Mouse (Mus musculus): ENCODE data around the gene Olfr1116.
"Not testable (repeated sequence)": the region's sequence is repeated elsewhere in the genome, so short reads cannot be mapped to it uniquely, and the experiment has no call there.

Gene Olfr1116

DNA sequence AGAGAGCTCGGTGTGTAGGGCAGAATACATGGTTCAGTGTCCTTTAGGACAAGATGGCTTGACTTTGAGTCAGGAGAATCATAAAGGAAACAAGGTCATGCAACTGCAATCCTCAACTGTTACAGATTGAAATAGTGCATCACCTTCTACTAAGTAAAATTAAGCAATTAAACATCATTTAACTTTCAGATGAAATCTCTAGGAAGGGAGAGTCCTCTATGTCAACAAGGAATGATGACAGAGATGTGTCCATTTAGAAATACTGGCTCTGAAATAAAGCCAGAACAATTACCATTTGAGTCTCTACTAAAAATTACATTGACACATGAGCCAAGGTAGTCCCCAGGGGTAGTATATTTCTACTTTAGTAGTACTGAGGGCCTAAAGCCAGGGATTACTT, at the start of gene Olfr1116:
TSS of gene Olfr1116 (plus strand) at position 301 of the 400 bp plus-strand sequence.
- no peak for DNase-seq (ENCODE audit: low read depth)

DNA sequence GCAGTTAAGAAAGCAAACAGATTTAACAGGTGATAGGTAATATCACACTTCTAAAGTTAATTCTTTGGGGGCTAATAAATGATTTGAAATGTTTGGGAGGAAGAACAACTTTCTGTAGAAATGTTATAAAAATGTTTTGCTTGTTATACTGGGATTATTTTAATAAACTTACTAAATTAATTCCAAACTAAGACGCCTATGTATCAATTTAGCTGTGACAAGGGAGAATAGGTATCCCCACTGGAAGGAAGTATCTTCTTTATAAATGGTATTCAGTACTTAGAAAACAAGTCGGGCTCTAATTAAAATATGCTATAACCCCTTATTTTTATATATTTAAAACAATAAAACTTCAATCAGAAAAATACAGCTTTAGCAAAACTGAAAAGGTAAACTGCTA, 19.6 kb upstream of the Olfr1116 start, which contains the start of gene Olfr1115:
TSS of gene Olfr1115 (plus strand) at position 301 of the 400 bp plus-strand sequence.
- no peak for DNase-seq (ENCODE audit: low read depth)

DNA sequence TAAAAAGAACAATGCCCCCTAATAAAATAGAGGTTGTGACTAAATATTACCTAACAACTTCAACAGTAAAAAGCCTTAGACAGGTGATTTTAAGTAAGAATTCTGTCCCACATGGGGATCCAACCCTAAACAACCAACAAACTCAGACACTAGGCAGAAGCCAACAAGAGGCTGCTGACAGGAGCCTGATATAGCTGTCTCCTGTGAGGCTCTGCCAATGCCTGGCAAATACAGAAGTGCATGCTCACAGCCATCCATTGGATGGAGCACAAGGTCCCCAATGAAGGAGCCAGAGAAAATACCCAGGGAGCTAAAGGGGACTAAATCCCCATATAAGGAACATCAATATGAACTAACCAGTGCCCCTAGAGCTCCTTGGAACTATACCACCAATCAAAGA, 26.6 kb downstream of the Olfr1116 start:
- not testable (repeated sequence) for DNase-seq (ENCODE audit: low read depth)

DNA sequence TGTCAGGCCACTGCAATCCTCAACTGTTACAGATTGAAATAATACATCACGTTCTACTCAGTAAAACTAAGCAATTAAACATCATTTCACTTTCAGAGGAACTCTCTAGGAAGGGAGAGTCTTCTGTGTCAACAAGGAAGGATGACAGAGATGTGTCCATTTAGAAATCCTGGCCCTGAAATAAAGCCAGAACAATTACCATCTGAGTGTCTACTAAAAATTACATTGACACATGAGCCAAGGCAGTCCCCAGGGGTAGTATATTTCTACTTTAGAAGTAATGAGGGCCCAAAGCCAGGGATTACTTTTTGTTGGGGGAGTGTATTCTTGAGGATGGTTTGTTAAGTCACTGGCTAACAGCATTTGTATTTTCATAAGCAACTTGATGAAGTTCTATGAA, 39.9 kb downstream of the Olfr1116 start, which contains the start of gene Olfr1118:
TSS of gene Olfr1118 (plus strand) at position 301 of the 400 bp plus-strand sequence.
- no peak for DNase-seq (ENCODE audit: low read depth)

Measured in fibroblast of lung, adult 2 months (primary cell).